Mouse (Mus musculus): ENCODE measurements around the gene Cldn6.

GRCm38 (mm10) chr17:23725477-23725876, 46.4 kb downstream of the Cldn6 start:
- TF ChIP-seq CTCF (IDR thresholded peaks at IDR 0.05; ENCODE audit: borderline replicate concordance, extremely low read depth, insufficient read depth, insufficient read length) (no peak), POLR2A (IDR thresholded peaks at IDR 0.05; ENCODE audit: borderline replicate concordance, extremely low read depth, insufficient read depth, insufficient read length, poor library complexity, severe bottlenecking) (no peak)
